Mouse (Mus musculus): ENCODE results near the gene P2rx7. TPM values are rescaled to one million over a fixed set of nuclear protein-coding genes. Genes with fewer than 3 reads are reported as not detected.
A peak's percentile ranks its signal among the peaks of the same experiment; 100 is the strongest.
"Not testable (repeated sequence)": the region's sequence is repeated elsewhere in the genome, so short reads cannot be mapped to it uniquely, and the experiment has no call there.

The P2rx7 gene
- total RNA-seq, 4 experiments from 2014 or later = 10.3 to 16.4 (median 13.1) TPM

GRCm38 (mm10) chr5:122646050-122646449, 2.3 kb downstream of the P2rx7 start:
- no peak for DNase-seq (ENCODE audit: low spot score in 2 of 2)

DNA sequence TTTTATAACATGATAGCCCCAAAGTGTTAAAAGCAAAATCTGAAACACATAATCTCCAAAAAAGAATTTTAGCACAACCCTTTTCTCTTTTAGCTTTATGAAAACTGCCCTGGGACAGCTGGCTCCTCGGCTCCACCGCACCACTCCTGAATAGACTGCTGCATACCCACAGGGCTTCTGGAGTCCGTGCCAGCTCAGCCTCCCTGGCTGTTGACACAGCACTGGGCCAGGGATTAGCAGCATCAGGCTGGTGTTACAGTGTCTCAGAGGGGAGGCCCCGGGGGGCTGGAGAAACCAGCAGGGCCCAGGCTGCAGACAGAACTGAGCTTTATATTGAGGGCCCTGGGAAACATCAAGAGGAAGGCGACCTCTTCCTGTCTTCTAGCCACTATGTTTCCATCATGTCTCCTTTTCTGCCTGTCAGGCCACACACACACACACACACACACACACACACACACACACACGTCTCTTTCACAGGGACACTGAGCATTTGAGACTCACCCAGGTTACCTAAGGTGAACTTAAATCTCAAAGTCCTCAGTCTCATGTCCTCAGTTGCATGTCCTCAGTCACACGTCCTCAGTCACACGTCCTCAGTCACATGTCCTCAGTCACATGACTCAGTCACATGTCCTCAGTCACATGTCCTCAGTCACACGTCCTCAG, 3.7 kb downstream of the P2rx7 start:
- no peak for DNase-seq (ENCODE audit: low spot score in 2 of 2)

DNA sequence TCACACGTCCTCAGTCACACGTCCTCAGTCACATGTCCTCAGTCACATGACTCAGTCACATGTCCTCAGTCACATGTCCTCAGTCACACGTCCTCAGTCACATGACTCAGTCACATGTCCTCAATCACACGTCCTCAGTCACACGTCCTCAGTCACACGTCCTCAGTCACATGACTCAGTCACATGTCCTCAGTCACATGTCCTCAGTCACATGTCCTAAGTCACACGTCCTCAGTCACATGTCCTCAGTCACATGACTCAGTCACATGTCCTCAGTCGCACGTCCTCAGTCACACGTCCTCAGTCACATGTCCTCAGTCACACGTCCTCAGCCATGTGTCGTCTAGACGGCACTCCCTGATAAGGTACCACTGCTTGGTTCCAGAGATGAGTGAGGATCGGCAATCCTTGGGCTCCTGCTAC, 4.3 kb downstream of the P2rx7 start:
- DNase-seq (ENCODE audit: low spot score in 2 of 2) = not testable (repeated sequence)

- no peak for DNase-seq (ENCODE audit: low spot score in 2 of 2)
These were observed 5.6 kb downstream of the P2rx7 start for GRCm38 (mm10) chr5:122649264-122649663.

DNA sequence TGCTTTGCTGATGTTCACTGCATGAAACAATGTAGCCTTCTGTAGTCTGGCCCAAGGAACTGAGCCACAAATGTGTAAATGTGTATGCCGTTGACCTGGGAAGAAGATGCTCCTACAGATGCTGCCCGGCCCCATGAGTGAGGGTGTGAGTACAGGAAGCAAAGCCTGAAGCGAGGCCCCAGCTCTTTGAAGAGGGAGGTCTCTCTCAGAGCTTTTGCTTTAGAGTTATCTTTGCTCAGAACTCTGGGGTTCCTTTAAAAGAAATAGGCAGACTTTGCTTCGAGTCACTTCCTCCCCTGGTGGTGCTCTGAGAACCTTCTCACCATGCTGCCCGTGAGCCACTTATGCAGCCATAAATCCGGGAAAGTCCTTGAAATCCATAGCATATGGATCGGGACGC, 6.4 kb downstream of the P2rx7 start:
- no peak for DNase-seq (ENCODE audit: low spot score in 2 of 2)

- no peak for DNase-seq (ENCODE audit: low spot score in 2 of 2)
These were observed 8.8 kb downstream of the P2rx7 start for GRCm38 (mm10) chr5:122652506-122652905.

DNA sequence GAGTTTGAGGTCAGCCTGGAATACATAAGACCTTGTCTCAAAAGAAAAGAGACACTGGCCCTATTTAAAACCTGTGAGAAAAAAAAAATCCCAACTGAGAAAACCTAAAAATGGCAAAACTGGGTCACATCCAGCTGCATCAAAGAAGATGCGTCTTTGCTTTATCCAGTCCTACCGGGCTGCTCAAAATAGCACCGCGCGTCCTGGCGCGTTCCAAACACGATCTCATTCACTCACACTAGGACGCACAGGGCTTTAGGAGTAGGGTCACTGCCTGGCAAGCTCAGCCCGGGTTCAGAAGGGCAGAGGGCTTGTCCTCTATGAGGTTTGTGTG, 9.4 kb downstream of the P2rx7 start:
- DNase-seq (ENCODE audit: low spot score in 2 of 2) = no peak

GRCm38 (mm10) chr5:122653446-122654267, 9.9 kb downstream of the P2rx7 start:
- peak; percentile 43 to 52 for DNase-seq (ENCODE audit: low spot score in 2 of 2)

DNA sequence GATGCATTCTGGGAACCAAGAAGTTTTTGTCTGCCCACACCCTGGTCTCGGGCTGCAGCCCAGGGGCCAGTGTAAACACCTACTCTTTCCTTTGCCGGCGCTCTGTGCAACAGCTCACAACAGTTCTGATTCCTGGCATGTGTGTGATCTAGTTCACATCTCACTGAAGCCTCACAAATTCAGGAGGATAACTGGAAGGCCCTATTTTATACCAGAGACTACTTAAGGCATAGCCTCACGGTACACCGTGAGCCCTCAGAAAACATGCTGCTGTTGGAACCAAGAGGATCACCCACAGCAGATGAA, 10.5 kb downstream of the P2rx7 start:
- no peak for DNase-seq (ENCODE audit: low spot score in 2 of 2)

DNA sequence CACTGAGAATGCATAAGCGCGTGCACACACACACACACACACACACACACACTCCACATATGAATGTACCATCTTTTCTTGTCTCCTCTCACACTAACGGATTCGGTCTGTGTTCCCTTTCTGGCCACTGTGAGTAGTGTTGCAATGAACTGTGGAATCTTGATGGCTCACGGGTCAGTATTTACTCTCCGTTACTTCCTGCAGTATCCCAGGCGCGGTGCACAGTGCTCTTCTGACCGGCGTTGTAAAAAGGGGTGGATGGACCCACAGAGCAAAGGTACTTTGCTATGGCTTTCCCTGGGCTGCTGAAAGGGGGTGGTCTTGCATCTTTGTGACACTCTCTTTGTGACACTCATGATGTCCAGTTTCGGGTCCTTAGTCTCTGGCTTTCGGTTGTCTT, 13.1 kb downstream of the P2rx7 start:
- DNase-seq (ENCODE audit: low spot score in 2 of 2) = no peak

DNA sequence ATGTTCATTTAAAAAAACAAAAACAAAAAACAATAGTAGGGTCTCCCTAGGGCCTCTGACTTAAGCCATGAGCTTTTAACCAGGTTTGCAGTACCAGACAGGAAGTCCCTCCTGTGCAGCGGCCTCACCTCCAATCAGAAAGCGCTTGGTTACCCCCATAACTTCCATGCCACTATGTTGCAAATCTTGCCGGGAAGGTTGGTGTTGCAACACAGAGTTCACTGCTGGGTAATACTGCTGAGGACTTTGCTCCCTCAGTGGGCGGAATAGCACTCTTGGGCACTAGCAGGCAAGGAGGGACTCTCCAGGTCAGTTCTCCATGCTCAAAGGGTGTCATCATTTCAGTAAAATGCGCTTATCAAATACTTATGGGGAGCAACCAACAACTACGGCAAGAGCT, 18.8 kb downstream of the P2rx7 start:
- no peak for DNase-seq (ENCODE audit: low spot score in 2 of 2)

DNA sequence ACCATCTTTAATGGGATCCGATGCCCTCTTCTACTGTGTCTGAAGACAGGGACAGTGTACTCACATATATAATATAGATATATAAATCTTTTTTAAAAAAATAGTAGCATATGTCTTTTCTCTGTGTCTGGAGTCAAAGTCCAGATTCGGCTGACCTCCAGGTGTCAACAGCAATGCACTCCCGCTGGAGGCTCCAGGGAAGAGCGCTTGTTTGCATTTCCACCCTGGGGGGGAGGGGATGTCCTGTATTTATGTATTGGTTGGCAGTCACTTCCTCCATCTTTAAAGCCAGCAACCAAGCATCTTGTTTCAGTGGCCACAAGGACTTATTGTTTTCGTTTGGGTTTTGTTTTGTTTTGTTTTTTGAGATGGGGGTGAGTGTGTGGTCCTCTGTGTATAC, 21.3 kb downstream of the P2rx7 start:
- no peak for DNase-seq (ENCODE audit: low spot score in 2 of 2)

DNA sequence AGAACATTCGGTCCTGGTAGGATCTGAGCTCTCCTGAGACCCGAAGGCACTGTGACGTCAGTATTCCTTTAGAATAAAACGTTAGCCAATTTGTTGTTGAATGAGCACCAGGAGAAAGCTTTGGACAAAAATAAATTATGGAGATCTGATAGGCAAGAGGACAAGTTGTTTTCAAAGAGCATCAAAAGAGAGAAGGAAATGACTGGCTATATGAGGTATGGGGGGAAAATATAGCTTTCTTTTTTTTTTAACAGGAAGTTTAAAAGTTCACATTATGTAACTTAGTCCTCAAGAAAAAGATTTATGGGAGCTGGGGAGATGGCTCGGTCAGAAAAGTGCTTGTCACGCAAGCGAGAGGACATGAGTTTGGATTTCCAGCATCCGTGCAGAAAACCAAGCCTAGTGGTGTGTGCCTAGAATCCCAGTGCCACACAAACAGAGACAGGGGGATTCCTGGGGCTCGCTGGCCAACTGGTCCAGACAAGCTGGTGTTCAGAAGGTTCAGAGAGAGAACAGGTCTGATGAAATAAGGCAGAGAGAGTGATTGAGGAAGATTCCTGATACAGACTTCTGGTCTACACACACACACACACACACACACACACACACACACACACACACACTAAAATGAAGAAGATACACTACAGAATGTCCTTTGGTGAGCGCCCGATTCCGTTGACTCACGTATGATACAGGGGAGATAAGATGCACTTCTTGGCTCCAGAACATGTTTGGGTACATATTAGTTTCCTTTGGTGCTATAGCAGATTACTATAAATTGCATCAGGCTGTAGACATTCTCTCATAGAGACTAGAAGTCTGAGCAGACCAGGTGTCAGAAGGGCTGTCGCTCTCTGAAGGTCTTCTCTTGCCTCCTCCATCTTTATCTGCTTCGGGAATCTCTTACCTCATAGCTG, 25.5 kb downstream of the P2rx7 start:
- no peak for DNase-seq (ENCODE audit: low spot score in 2 of 2)

DNA sequence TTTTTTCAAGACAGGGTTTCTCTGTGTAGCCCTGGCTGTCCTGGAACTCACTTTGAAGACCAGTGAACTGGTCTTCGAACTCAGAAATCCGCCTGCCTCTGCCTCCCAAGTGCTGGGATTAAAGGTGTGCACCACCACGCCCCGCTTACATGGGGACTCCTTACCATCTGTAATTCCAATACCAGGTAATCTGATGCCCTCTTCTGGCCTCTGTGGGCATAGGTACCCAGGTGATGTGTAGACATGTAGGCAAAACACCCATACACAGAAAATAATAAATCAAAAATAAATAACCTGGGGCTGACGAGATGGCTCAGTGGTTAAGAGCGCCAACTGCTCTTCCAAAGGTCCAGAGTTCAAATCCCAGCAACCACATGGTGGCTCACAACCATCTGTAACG, 27.9 kb downstream of the P2rx7 start:
- not testable (repeated sequence) for DNase-seq (ENCODE audit: low spot score in 2 of 2)

DNA sequence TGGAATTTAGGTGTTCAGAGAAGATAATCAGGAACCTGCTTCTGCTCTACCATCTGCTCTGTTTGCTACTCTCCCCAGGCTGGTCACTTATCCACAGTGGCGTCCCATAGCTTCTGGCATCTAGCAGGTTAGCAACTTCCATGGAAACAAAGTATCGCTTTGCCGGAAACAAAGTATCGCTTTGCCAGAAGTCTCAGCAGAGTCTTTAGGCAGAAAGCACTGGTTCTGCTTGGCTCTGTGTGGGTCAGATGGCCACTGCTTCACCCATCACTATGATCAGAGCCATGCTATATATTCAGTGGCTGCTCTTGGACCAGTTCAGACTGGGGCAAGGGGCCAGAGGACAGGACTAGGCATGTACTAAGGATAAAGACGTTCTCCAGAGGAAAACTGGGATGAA, 28.6 kb downstream of the P2rx7 start:
- no peak for DNase-seq (ENCODE audit: low spot score in 2 of 2)

GRCm38 (mm10) chr5:122676002-122676401, 32.3 kb downstream of the P2rx7 start:
- DNase-seq (ENCODE audit: low spot score in 2 of 2) = no peak

- DNase-seq (ENCODE audit: low spot score in 2 of 2) = no peak
These were observed 34.3 kb downstream of the P2rx7 start for GRCm38 (mm10) chr5:122677983-122678382.

- peak; percentile 23 to 42 for DNase-seq (ENCODE audit: low spot score in 2 of 2)
These were observed 36.2 kb downstream of the P2rx7 start for GRCm38 (mm10) chr5:122679881-122680280.

DNA sequence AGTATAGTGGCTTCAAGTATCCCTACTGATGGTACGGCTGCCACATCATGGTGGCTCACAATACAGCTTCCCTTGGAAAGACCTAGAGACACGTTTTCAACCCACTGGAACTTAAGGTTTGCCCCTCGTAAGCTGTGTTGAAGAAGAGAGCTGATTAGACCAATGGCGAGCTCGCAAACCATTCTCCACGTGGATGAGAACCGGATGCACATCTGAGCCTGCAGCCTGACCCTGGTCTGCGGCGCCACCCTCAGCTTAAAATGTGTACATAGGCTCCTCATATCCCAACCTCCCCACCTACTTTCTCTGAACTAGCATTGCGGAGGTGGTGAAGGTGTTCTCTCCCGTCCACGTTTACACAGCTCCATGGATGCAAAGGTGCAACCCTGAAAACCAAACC, 37.6 kb downstream of the P2rx7 start:
- DNase-seq (ENCODE audit: low spot score in 2 of 2) = no peak

GRCm38 (mm10) chr5:122683926-122684325, 40.2 kb downstream of the P2rx7 start:
- DNase-seq (ENCODE audit: low spot score in 2 of 2) = no peak

DNA sequence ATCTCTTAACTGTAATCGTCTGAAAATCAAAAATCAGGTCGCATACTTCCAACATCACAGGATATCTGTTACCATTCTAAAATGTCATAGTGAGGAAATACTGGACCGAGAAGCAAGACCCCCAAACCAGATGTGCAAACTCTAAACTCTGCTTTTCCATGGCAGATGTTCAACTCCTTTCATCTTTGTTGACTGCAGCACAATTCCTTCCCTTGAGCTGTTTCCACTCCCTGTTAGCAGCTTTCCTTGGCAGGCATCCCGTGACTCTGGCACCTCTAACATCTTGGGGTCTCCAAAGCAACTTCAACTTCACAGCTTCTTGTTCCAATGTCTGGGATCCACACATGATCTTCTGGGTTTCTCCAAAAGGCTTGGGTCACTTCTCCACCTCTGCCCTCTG, 43.7 kb downstream of the P2rx7 start:
- DNase-seq (ENCODE audit: low spot score in 2 of 2) = no peak

DNA sequence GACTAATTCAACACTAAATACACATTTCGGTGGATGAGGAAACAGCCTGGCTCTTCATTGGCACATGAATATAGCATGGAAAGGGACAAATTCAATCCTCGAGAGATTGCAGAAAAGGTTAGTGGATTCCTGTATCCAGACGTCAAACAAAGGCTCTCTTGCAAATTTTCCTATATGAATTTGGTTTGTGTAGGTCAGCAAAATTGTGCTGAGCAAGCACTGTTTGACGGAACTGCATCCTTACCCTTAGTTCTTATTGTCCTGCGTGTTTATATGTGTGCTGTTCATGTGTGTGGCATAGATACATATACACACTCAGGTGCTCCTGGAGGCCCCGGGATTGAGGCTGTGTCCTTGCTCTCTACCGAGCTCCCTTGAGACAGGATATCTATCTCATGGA, 45.4 kb downstream of the P2rx7 start:
- DNase-seq (ENCODE audit: low spot score in 2 of 2) = no peak

Data from layer of hippocampus, adult 8-10 months (tissue).